Mouse (Mus musculus) c-Kit-negative CD71-positive TER-119-positive erythroid progenitor cells, embryonic 14.5 days (primary cell): ENCODE measurements around the gene Gal3st2c.
"Not testable (repeated sequence)": the region's sequence is repeated elsewhere in the genome, so short reads cannot be mapped to it uniquely, and the experiment has no call there.

ENCODE experiments used
- DNase-seq: peaks from one replicate; pipeline ENCODE4 v3.0.0-alpha.2; 2013; ENCODE audit warnings: low read depth, low spot score

Gene Gal3st2c

GRCm38 (mm10) chr1:93990209-93990608 is at the start of gene Gal3st2c:
TSS of gene Gal3st2c (plus strand) at chr1:93990509.
- not testable (repeated sequence) for DNase-seq

GRCm38 (mm10) chr1:93949087-93949486 is 41.2 kb upstream of the Gal3st2c start:
- not testable (repeated sequence) for DNase-seq

- not testable (repeated sequence) for DNase-seq
These were observed 23.8 kb upstream of the Gal3st2c start for GRCm38 (mm10) chr1:93966489-93966888.

- DNase-seq, result not testable (repeated sequence)
These were observed 19.9 kb upstream of the Gal3st2c start for GRCm38 (mm10) chr1:93970380-93970779.

- DNase-seq, result not testable (repeated sequence)
These were observed 19.5 kb upstream of the Gal3st2c start for GRCm38 (mm10) chr1:93970797-93971196.

GRCm38 (mm10) chr1:93975764-93976163 is 14.5 kb upstream of the Gal3st2c start:
- not testable (repeated sequence) for DNase-seq

- DNase-seq, result not testable (repeated sequence)
These were observed 12.0 kb upstream of the Gal3st2c start for GRCm38 (mm10) chr1:93978287-93978686.

GRCm38 (mm10) chr1:93980932-93981331 is 9.4 kb upstream of the Gal3st2c start:
- not testable (repeated sequence) for DNase-seq

- no peak for DNase-seq
These were observed 4.1 kb upstream of the Gal3st2c start for GRCm38 (mm10) chr1:93986167-93986566.

- no peak for DNase-seq
These were observed 1.5 kb upstream of the Gal3st2c start for GRCm38 (mm10) chr1:93988786-93989185.

- DNase-seq, result not testable (repeated sequence)
These were observed 759 bp downstream of the Gal3st2c start for GRCm38 (mm10) chr1:93991068-93991467.

GRCm38 (mm10) chr1:93991491-93991890 is 1.2 kb downstream of the Gal3st2c start:
- not testable (repeated sequence) for DNase-seq

GRCm38 (mm10) chr1:94001023-94001422 is 10.7 kb downstream of the Gal3st2c start:
- no peak for DNase-seq

- not testable (repeated sequence) for DNase-seq
These were observed 15.7 kb downstream of the Gal3st2c start for GRCm38 (mm10) chr1:94005954-94006506.

GRCm38 (mm10) chr1:94008826-94009225 is 18.5 kb downstream of the Gal3st2c start:
- DNase-seq, result not testable (repeated sequence)

GRCm38 (mm10) chr1:94011643-94012042 is 21.3 kb downstream of the Gal3st2c start:
- DNase-seq, result no peak

- no peak for DNase-seq
These were observed 29.8 kb downstream of the Gal3st2c start, which contains the start of gene Neu4 for GRCm38 (mm10) chr1:94020151-94020550. TSS of gene Neu4 (plus strand) at chr1:94020451.

GRCm38 (mm10) chr1:94027506-94028108 is 37.3 kb downstream of the Gal3st2c start:
- DNase-seq, result no peak

GRCm38 (mm10) chr1:94028741-94029140 is 38.4 kb downstream of the Gal3st2c start:
- DNase-seq, result no peak

GRCm38 (mm10) chr1:94033075-94033602 is 42.8 kb downstream of the Gal3st2c start:
- DNase-seq, result no peak

- no peak for DNase-seq
These were observed 44.9 kb downstream of the Gal3st2c start for GRCm38 (mm10) chr1:94034984-94035743.

GRCm38 (mm10) chr1:94040391-94040790 is 50.1 kb downstream of the Gal3st2c start:
- no peak for DNase-seq
